Mouse (Mus musculus) embryonic facial prominence, embryonic 10.5 days (tissue): ENCODE measurements around the gene Tbx19. TPM values are rescaled to one million over a fixed set of nuclear protein-coding genes. Genes with fewer than 3 reads are reported as not detected.

ENCODE experiments used
- DNase-seq: peaks from one replicate; pipeline ENCODE4 v3.0.0-alpha.2; 2017; ENCODE audit warnings: low spot score
- H3K27ac ChIP-seq: fragments of 300-500 bp; sonication (generic); replicated peaks from 2 replicates; pipeline ENCODE4 v1.5.1; 2016; ENCODE audit warnings: mild to moderate bottlenecking
- H3K27me3 ChIP-seq: fragments of 300-500 bp; sonication (generic); replicated peaks from 2 replicates; pipeline ENCODE4 v1.6.1; 2016; ENCODE audit warnings: low read depth, mild to moderate bottlenecking; ENCODE audit not compliant: poor library complexity, severe bottlenecking
- H3K36me3 ChIP-seq: fragments of 300-500 bp; sonication (generic); replicated peaks from 2 replicates; pipeline ENCODE4 v1.6.1; 2016; ENCODE audit warnings: mild to moderate bottlenecking, moderate library complexity
- H3K4me1 ChIP-seq: fragments of 300-500 bp; sonication (generic); 2 replicates; pipeline ENCODE4 v1.6.1; 2016
- H3K4me3 ChIP-seq: fragments of 300-500 bp; sonication (generic); 2 replicates; pipeline ENCODE4 v1.5.1; 2016; ENCODE audit warnings: mild to moderate bottlenecking, moderate library complexity
- H3K9me3 ChIP-seq: fragments of 300-500 bp; sonication (generic); 2 replicates; pipeline ENCODE4 v1.6.1; 2016; ENCODE audit warnings: mild to moderate bottlenecking
- WGBS: fragments of 180-500 bp; shearing (Covaris S2); methylation state at CpG from one replicate; pipeline ENCODE4 v1.1.7; 2016; 5-methylcytosine and 5-hydroxymethylcytosine counted together
- polyA plus RNA-seq: library from polyadenylated mRNA; unstranded; fragments of >200 nt; fragmentation: Nextera tagmentation; extraction: Ambion mirVana; gene quantifications from 2 replicates; pipeline ENCODE4 v1.2.1, GENCODE M21; 2016

Tbx19 gene
- polyA plus RNA-seq, 1 experiment from 2014 or later, result not detected

DNA sequence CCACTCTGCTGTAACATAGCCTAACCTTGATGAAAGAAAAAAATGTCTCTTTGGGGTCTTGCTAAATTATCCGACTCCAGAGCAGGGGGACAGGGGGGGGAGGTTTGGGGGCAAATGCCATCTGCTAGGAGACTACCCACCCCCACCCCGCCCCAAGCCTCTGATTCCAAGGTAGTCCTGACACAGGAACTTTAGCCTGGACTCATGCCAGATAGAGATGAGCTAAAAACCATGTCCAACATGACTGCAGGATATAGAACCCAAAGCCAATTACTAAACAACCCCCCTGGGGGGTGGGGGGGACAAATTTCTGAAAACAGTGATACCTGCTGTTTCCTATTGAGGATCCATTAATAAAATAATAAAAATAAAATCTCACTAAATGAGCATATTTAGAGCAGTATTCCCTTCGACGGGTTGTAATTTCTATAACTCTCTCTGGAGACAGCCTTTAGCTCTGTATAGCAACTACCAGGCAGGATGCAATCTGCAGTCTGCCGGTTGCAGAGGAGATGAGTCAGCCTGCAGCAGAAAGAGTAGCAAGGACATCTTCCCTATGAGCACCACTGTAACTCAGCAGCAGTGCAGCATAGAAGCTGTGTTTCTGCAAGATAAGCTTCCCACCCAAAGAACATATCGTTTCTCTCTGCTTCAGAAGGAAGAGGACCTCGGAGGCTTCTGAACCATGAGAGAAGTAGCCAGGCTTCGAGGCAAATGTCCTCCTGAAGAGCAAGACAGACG, 55.1 kb downstream of the Tbx19 start:
- 83% methylated on average over 9 of the region's 9 CpGs for WGBS
- H3K36me3 ChIP-seq, result no peaks in the 10 kb centered on the region
- H3K4me1 ChIP-seq, result no peaks in the 10 kb centered on the region; the same call in 1 of the 2 replicates
- no peak overlapping the region for H3K4me3 ChIP-seq
- H3K9me3 ChIP-seq, result no peaks in the 10 kb centered on the region
- DNase-seq, result no peak
- H3K27ac ChIP-seq, result no peak overlapping the region
- no peaks in the 10 kb centered on the region for H3K27me3 ChIP-seq

DNA sequence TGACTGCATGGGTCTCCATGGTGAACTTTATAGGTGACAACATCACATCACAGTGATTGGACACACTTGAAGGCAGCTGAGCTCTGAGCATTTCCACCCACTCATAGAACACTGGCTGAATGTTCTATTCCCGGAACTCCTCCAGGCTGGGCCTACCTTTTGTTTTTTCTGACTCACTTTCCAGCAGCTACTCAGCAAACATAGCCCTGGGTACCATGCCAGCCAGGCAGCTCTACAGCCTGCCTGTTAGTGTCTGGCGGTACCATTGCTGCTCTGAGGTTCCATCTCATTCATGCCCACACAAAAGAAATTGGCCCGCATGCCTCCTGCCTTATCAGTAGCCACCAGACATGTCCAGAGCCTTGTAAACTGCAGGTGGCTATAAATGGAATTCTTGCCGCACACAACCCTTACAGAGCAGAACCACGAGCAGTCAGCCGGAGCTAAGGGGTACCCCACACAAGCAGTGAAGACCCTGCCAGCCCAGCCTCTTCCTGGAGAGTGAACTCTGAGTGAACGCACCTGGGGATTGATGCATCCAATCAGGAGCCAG, 55.8 kb downstream of the Tbx19 start:
- no peak for DNase-seq
- Histone ChIP-seq H3K27ac (no peak overlapping the region), H3K27me3 (no peaks in the 10 kb centered on the region), H3K9me3 (no peaks in the 10 kb centered on the region), H3K4me1 (no peaks in the 10 kb centered on the region; the same call in 1 of the 2 replicates), H3K36me3 (no peaks in the 10 kb centered on the region), H3K4me3 (no peak overlapping the region)
- 88% methylated on average over 7 of the region's 7 CpGs for WGBS

- Histone ChIP-seq H3K4me1 (peaks cover 8% of the 10 kb centered on the region), H3K36me3 (no peaks in the 10 kb centered on the region), H3K27me3 (no peaks in the 10 kb centered on the region), H3K27ac (no peak overlapping the region), H3K4me3 (no peak overlapping the region), H3K9me3 (no peaks in the 10 kb centered on the region)
- DNase-seq, result no peak
These were observed 61.0 kb downstream of the Tbx19 start for GRCm38 (mm10) chr1:165099569-165099968.

DNA sequence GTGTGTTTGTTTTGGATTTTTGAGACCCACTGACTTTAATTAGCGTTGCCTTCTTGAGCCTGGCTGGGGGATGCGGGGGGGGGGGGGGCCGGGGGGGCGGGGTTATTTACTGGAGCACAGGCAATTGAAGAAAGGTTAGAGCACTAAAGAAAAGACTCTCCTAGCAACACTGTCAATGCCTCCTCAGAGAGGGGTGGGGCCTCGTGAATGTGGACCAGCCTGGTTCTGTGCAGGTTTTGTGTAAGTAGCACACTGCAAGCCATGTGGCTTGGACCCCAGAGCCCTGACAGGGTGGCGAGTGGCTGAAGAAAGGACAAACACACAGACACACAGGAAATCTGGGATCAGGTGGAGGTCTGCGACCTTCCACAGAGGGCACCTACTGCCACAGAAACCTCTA, 65.7 kb downstream of the Tbx19 start:
- 33% methylated on average over 7 of the region's 7 CpGs for WGBS
- no peak for DNase-seq
- H3K27ac ChIP-seq, result no peak overlapping the region; the same call in 1 of the 2 replicates
- peaks cover 21% of the 10 kb centered on the region for H3K4me1 ChIP-seq
- no peak overlapping the region for H3K4me3 ChIP-seq
- no peaks in the 10 kb centered on the region for H3K36me3 ChIP-seq
- no peaks in the 10 kb centered on the region for H3K9me3 ChIP-seq
- H3K27me3 ChIP-seq, result no peaks in the 10 kb centered on the region

DNA sequence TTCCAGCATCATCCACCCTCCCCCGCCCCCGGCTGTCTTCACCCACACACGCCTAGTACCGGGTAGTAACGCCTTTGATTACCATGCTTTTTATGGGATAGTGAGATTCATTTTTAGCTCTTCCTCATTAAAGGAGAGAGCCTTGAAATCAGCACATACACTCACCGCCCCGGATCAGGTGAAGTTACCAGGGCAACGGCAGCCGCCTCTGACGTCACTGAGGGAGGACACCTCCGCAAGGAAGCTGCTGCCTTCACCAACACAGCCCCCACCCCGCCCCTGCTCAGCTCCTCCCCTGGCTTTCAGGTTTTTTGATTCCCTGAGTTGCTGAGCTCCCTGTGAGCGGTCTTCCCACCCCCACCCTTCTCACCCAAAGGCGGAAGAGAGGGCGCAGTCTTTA, 68.9 kb downstream of the Tbx19 start:
- no peaks in the 10 kb centered on the region for H3K36me3 ChIP-seq
- H3K27ac ChIP-seq, result no peak overlapping the region

GRCm38 (mm10) chr1:165089556-165089955, 71.0 kb downstream of the Tbx19 start:
- WGBS, result 77% methylated on average over 3 of the region's 3 CpGs
- Histone ChIP-seq H3K4me3 (no peak overlapping the region), H3K27me3 (no peaks in the 10 kb centered on the region), H3K4me1 (peaks cover 13% of the 10 kb centered on the region), H3K9me3 (no peaks in the 10 kb centered on the region), H3K36me3 (no peaks in the 10 kb centered on the region), H3K27ac (no peak overlapping the region)
- DNase-seq, result no peak

More for the DNA sequence above, 68.9 kb downstream of the Tbx19 start:
- Histone ChIP-seq H3K4me1 (peaks cover 21% of the 10 kb centered on the region), H3K4me3 (peak overlapping the region; percentile 49), H3K9me3 (no peaks in the 10 kb centered on the region), H3K27me3 (no peaks in the 10 kb centered on the region)
- peak; percentile 65 for DNase-seq
- WGBS, result 8% methylated on average over 15 of the region's 15 CpGs

Other genes starting within 250 kb of the Tbx19 start
- not detected in 2 replicates for gene Xcl1, start 225.2 kb downstream of the Tbx19 start, polyA plus RNA-seq
- 11.8 and 12.1 TPM in 2 replicates for gene Sft2d2, start 33.7 kb upstream of the Tbx19 start, polyA plus RNA-seq
- gene Tiprl, start 76.2 kb upstream of the Tbx19 start, polyA plus RNA-seq, result 94.8 and 105 TPM in 2 replicates
- gene Gpr161, start 135.0 kb upstream of the Tbx19 start, polyA plus RNA-seq, result 1.7 TPM in 2 replicates